Mouse (Mus musculus) cortical plate, adult 2 months (tissue): ENCODE data around the gene Kcnj6.

Experiments used
- CTCF ChIP-seq: fragments of 200-500 bp; IDR thresholded peaks from 2 replicates; pipeline ENCODE4 v1.5.1; 2011; ENCODE audit warnings: mild to moderate bottlenecking, control low read depth, low read length; ENCODE audit not compliant: insufficient read depth; ENCODE audit errors: extremely low read depth
- POLR2A ChIP-seq: fragments of 200-500 bp; IDR thresholded peaks from 2 replicates; pipeline ENCODE4 v1.6.1; 2011; ENCODE audit warnings: mild to moderate bottlenecking, low read length, control low read depth; ENCODE audit not compliant: insufficient read depth; ENCODE audit errors: extremely low read depth

DNA sequence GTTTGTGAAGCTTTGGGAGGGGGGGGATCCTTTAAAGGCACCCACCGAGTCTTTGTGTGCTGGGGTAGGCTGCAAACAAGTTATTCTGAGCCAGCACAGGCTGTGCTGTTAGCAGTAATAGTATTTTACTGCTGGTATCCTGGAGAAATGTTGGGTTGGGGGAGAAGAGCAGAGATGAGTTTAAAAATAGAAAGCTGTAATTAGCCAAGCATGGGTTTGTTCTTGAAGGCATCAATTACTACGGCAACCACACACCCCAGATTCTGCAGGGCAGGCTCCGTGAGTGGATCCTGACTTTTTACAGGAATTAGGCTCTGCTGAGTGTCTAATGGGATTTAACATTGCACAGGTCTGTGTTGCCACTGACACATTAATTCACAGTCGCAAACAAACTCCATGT, 278.6 kb downstream of the Kcnj6 start:
- TF ChIP-seq CTCF (no peak), POLR2A (no peak)
